Mouse (Mus musculus) T-helper 1 cell (primary cell): Measurements from ENCODE around the gene Chchd6.

Experiments used
- in situ Hi-C: fragments of 300-600 bp; cut with MboI, MseI; formaldehyde crosslinking; loops from one replicate; pipeline ENCODE4 v1.15.1; 2025; ENCODE audit warnings: high pct_unique_total_duplicates

The Chchd6 gene

DNA sequence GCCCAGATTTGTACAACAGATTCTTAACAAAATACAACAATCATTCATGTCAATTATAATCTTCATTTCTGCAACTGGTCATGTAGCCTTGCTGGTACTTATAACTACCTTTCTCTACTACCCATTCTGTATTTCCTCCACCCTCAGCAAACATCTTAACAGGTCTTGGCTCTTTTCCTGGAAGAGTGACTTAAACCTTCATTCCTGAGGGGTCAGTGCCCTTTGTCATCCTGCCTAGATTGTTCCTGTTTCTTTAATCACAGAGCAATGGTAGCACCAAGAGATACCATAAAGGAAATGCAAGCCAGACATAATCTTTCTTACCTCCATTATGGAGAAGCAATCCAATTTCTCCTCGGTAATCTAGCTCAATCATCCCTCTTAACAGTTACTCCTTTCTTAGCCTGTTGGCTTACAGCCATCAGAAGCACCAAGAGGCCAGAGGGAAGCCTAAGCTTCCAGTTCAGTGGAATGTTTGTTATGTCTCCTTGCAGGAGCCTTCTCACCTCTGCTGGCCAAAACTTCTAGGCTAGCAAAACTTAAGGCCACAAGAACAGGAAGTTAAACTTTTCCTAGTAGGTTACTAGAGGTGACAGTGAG lies 59.7 kb downstream of the Chchd6 start:
- in situ Hi-C loops = no loop called here

DNA sequence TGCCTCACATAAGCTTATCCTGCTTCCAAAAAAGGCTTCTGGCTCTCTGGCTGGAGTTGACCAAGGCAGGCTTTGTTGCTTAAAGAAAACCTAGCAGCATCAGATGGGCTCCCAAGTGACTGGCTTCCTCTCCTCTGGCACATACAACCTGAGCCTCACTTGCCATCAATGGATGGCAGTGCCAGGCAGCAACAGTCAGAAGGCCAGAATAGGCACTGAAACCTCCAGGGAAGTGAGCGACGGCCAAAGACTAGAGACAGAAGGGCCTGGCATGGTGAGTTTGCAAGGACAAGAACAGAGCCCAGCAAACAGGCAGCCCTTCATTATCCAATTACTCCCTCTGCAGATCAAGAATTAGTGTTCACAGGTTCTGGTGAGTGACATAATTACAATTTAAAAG lies 70.7 kb downstream of the Chchd6 start:
- in situ Hi-C loops = no loop called here

DNA sequence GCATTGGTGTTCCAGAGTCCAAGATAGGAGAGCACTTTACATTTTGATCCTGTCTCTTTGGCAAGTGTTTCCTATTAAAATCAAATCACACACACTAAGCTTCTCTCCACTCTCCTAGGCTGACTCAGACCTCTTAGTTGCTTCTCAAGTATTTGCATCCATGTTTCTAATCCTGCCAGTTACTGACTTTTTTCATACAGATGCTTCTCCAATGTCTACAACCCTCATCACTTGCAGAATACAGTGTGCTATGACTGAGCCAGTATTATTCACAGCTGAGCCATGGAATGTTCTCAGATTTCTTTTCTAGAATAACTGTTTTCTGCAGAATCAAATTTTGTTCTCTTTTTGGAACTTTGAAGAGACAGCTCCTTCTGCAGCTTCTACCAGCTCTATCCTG lies 85.3 kb downstream of the Chchd6 start:
- in situ Hi-C loops = no loop called here

DNA sequence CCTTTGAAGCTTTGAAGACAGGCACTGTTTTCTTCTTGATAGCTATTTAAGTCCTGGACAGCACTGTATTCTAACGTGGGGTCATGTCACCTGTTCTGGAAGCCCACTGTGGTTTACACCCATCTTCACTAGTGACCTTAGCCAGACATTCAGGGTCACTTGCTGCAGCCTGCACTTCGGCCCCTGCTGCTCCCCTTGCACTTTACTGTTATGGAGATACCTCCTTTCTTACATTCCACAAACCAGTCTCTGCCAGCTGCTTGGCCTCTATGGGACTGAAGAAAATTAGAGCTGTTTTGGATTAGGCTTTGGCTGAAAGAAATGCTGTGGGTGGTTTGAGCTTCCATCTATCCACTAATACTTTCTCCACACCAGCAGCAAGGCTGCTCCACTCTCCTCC lies 86.7 kb downstream of the Chchd6 start:
- in situ Hi-C loops = no loop called here

DNA sequence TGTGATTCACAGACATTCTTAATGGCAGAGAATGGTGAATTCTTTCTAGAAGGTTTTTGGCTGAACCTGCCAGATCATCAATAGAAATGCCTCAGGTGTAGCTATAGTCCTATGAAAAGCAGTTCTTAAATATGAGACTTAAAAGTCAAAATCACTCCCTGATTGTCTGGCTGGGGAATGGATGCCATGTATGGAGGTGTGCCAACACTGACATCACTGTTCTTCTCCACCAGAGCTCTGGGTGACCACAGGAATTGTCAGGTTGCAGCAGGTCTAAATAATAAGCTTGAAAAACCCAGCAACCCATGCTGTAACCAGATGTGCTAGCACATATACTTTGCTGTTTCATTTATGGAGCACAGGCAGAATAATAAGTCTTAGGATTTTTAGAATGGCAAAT lies 87.2 kb downstream of the Chchd6 start:
- in situ Hi-C loops = no loop called here

DNA sequence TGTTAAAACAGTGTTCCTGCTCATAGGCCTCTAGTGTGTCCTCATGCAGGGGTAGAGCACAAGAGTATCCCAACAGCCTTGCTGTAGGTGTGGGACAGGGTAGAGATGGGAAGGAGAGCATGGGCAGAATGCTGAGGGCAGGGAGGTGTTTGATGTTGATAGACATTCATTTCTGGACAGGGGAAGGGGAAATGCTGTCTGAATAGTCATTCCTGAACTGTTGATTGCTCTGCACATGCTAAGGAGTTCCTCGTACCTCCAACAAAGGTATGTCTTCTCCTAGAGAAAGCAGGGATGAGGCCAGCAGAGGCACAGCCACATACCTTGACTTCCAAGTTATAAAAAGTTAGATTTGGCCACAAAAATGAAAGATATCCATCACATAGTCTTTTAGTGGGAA lies 95.5 kb downstream of the Chchd6 start:
- in situ Hi-C loops = no loop called here

- in situ Hi-C loops = no loop called here
These were observed 96.5 kb downstream of the Chchd6 start for GRCm38 (mm10) chr6:89498764-89499516.

- in situ Hi-C loops = no loop called here
These were observed 98.5 kb downstream of the Chchd6 start for GRCm38 (mm10) chr6:89496916-89497315.

- in situ Hi-C loops = no loop called here
These were observed 103.1 kb downstream of the Chchd6 start for GRCm38 (mm10) chr6:89492368-89492767.

GRCm38 (mm10) chr6:89490369-89490768 lies 105.1 kb downstream of the Chchd6 start:
- in situ Hi-C loops = no loop called here

DNA sequence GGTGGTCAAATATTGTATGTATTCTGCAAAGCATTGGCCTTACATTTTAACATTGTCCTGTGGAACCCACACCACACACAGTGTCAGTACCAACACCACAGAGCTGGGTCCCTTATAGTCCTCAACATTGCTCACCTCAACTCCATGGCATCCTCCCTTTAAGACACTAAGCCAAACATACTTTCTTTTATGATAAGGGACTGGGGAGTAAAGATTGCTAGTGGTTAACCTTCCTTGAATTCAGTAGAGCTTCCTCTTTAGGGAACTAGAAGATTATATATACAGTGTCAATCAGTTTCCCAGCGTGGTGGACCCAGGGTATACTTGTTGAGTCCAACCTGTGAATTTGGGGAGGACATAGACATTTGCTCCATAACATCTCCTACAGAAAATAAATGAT lies 105.9 kb downstream of the Chchd6 start:
- in situ Hi-C loops = no loop called here

GRCm38 (mm10) chr6:89486055-89486454 lies 109.4 kb downstream of the Chchd6 start:
- in situ Hi-C loops = no loop called here

GRCm38 (mm10) chr6:89481192-89481591 lies 114.3 kb downstream of the Chchd6 start:
- in situ Hi-C loops = no loop called here

- in situ Hi-C loops = no loop called here
These were observed 127.5 kb downstream of the Chchd6 start for GRCm38 (mm10) chr6:89467908-89468307.

DNA sequence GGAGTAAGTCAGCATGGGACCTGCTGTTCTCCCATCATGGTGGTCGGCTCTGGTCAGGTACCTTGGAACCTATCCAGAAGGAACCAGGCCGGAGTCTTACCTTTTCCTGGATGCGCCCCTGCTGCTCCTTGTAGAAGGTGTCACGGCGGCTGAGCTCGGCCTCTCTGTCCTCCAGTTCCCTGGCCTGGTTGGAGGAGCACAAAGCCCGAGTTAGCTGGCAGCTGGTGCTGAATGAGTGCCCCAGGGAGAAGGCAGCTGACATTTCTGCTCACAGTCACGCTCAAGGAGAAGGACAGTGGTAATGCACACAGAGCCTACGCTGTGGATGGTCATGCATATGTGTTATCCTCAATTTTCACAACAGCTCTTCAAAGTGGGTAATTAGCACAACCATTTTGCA lies 128.2 kb downstream of the Chchd6 start:
- in situ Hi-C loops = no loop called here

GRCm38 (mm10) chr6:89466875-89467274 lies 128.6 kb downstream of the Chchd6 start:
- in situ Hi-C loops = no loop called here

- in situ Hi-C loops = no loop called here
These were observed 129.3 kb downstream of the Chchd6 start for GRCm38 (mm10) chr6:89466053-89466708.

- in situ Hi-C loops = no loop called here
These were observed 133.2 kb downstream of the Chchd6 start for GRCm38 (mm10) chr6:89462223-89462760.

DNA sequence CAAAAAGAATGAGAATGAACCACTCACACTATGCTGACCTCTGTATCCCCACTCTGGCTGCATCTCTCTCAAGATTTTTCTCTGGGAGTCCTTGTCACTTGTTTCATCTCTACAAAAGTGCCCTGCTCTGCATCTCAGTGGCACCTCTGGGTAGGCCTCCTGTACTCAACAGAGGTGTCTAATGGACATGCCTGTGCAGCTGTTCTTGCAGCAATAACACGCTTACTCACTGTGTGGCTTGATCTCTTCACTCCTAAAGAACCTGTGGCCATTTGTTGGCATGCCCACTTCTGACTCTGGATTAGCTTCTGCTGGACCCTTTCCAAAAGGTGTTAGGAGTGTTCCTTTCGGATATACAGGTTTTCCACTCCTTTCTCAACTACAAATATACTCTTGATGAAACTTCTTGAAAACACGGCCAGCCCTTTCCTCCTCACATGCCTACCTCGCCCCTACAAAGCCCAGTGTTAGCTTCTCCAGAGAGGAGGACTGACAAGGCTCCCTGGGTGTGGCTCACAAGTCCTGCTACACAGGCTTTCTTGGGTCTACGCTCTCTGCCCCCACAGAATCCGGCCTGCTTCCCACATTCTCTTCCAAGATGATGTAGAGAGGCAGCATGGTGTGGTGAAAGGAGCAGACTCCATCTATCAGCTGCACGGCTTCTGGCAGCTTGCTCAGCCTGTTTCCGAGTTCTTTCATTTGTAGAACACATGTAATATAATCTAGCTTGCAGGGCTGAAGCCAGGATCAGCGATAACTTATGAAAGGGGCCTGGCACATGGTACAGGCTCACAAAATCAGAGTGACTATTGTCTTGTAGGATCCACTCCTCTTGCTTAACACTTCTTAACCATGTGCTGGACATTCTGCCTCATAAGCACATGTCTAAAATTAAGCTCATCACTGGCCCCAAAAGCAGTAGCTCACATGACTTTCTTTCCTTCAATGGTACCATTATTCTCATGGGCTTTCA lies 133.9 kb downstream of the Chchd6 start:
- in situ Hi-C loops = no loop called here

GRCm38 (mm10) chr6:89459634-89460033 lies 135.8 kb downstream of the Chchd6 start:
- in situ Hi-C loops = no loop called here

DNA sequence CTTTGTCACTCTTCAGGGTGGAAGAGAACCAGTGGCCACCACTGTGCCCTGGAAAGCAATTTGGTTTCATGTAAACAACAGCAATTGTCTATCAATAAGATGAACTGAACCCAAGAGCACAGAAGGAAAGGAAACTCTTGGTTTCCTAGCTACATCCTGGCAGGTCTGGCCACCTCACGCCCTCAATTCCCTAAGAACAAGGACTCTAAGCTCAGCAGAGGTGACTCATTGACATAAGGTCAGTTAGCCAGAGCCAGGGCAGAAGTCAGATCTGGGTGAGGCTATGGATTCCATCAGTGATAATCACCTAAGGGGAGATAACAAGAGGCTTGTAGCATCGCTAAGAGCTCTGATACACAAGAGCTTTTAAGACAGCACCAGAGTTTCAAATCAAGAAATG lies 137.9 kb downstream of the Chchd6 start:
- in situ Hi-C loops = no loop called here
